Mouse (Mus musculus) ES-Bruce4 (cell line): ENCODE measurements around the gene Irx5. TPM values are rescaled to one million over a fixed set of nuclear protein-coding genes. Genes with fewer than 3 reads are reported as not detected.

Experiments used
- H3K27ac ChIP-seq: 2 replicates; pipeline ENCODE4 v1.5.1; 2012; ENCODE audit warnings: low read length, inconsistent platforms; ENCODE audit not compliant: insufficient read depth
- H3K27me3 ChIP-seq: 2 replicates; pipeline ENCODE4 v1.6.1; 2012; ENCODE audit warnings: mild to moderate bottlenecking, low read length, inconsistent platforms; ENCODE audit not compliant: control insufficient read depth, poor library complexity, insufficient read depth, severe bottlenecking
- H3K36me3 ChIP-seq: 2 replicates; pipeline ENCODE4 v1.6.1; 2012; ENCODE audit warnings: inconsistent platforms, mild to moderate bottlenecking, low read length, moderate library complexity; ENCODE audit not compliant: control insufficient read depth, poor library complexity, insufficient read depth, severe bottlenecking
- H3K4me1 ChIP-seq: one replicate; pipeline ENCODE4 v1.8.1; 2011; ENCODE audit warnings: low read length; ENCODE audit not compliant: control insufficient read depth, insufficient read depth
- H3K4me3 ChIP-seq: 2 replicates; pipeline ENCODE4 v1.5.1; 2011; ENCODE audit warnings: low read depth, mild to moderate bottlenecking, low read length
- H3K9ac ChIP-seq: 2 replicates; pipeline ENCODE4 v1.6.1; 2012; ENCODE audit warnings: low read depth, mild to moderate bottlenecking, inconsistent platforms; ENCODE audit not compliant: poor library complexity, severe bottlenecking
- H3K9me3 ChIP-seq: replicated peaks from 2 replicates; pipeline ENCODE4 v1.6.1; 2012; ENCODE audit warnings: mild to moderate bottlenecking, low read length, inconsistent platforms; ENCODE audit not compliant: control insufficient read depth, poor library complexity, insufficient read depth, severe bottlenecking
- CTCF ChIP-seq: IDR thresholded peaks from one replicate; pipeline ENCODE4 v1.8.1; 2011; ENCODE audit warnings: low read depth, low read length
- EP300 ChIP-seq: IDR thresholded peaks from 2 replicates; pipeline ENCODE4 v1.6.1; 2011; ENCODE audit warnings: low read depth, low read length; ENCODE audit not compliant: insufficient read depth
- POLR2A ChIP-seq: IDR thresholded peaks from one replicate; pipeline ENCODE4 v1.8.1; 2011; ENCODE audit warnings: low read length; ENCODE audit not compliant: insufficient read depth
- polyA plus RNA-seq: library from polyadenylated mRNA; stranded (reverse); fragments of >200 nt; gene quantifications from 2 replicates; pipeline ENCODE4 v1.2.4, GENCODE M21; 2011; ENCODE audit warnings: low read depth; ENCODE audit not compliant: missing spikeins, insufficient read depth, insufficient read length

Gene Irx5
- polyA plus RNA-seq, 1 experiment = 0.25 TPM

DNA sequence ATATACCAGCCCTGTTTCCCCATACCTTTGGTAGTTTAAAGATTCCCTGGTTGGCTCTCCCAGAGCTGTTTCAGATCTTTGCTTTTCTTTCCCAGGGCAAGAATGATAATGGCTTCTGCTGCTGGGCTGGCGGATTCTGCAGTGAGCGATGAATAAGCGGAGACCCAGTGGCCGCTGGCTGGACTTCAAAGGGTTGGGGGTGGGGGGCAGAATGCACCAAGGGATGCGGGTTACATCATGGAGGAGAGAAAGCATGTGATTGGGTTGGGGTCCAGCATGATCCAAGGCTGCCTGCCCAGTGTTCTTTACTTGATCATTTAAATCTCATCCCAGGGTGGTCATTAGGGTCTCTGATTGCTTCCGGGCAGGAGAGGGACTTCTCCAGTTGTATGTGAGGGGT lies 56.2 kb downstream of the Irx5 start:
- Histone ChIP-seq H3K9ac (no peak overlapping the region), H3K4me1 (no peaks in the 10 kb centered on the region), H3K4me3 (no peak overlapping the region), H3K27me3 (no peaks in the 10 kb centered on the region), H3K27ac (no peak overlapping the region), H3K36me3 (no peaks in the 10 kb centered on the region), H3K9me3 (no peaks in the 10 kb centered on the region)
- TF ChIP-seq POLR2A (no peak), EP300 (no peak)

DNA sequence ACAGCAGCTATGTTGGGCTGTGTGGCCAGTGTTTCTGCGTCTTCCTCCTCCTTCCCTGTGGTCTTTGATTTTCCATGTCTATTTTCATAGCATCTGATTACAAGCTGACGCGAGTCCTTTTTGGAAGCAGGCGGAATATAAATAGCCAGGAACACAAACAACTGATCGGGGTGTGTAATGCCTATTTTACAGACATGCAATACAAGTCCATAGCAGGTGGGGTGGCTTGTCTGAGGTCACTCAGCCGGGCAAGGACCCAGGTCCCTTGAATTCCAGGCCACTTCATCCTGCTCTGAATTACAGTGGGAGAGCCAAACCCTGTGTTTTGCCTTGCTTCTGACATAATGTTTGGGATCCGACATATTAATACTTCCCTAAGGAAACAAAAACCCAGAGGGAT lies 63.2 kb downstream of the Irx5 start:
- H3K9ac ChIP-seq = no peak overlapping the region
- H3K36me3 ChIP-seq = no peaks in the 10 kb centered on the region
- no peak overlapping the region for H3K27ac ChIP-seq
- no peaks in the 10 kb centered on the region for H3K9me3 ChIP-seq
- peaks cover 1% of the 10 kb centered on the region; the same call in 1 of the 2 replicates for H3K27me3 ChIP-seq
- no peak overlapping the region for H3K4me3 ChIP-seq
- H3K4me1 ChIP-seq = no peaks in the 10 kb centered on the region
- TF ChIP-seq EP300 (no peak), CTCF (no peak), POLR2A (no peak)
